Mouse (Mus musculus) MEL (cell line): ENCODE results near the gene Vmn2r89. TPM values are rescaled to one million over a fixed set of nuclear protein-coding genes. Genes with fewer than 3 reads are reported as not detected.

Source experiments
- DNase-seq: peaks from one replicate; pipeline ENCODE4 v3.0.0; 2011; ENCODE audit warnings: low read depth, low spot score
- H3K27ac ChIP-seq: 2 replicates; pipeline ENCODE4 v1.5.1; 2012; ENCODE audit warnings: low read depth, mild to moderate bottlenecking, control low read depth, low read length, moderate library complexity; ENCODE audit not compliant: control insufficient read depth
- H3K27me3 ChIP-seq, 2 experiments: fragments of 150-350 bp in 1 of 2; sonication (generic) in 1 of 2; 2 replicates each; pipeline ENCODE4 v1.6.1; 2012; ENCODE audit warnings: low read length in 2 of 2, mild to moderate bottlenecking in 2 of 2, improper control_type of control experiment in 1 of 2, moderate library complexity in 1 of 2; ENCODE audit not compliant: insufficient read depth in 2 of 2, control insufficient read depth in 1 of 2
- H3K36me3 ChIP-seq, 2 experiments: 2 replicates each; pipeline ENCODE4 v1.6.1; 2012 to 2014; ENCODE audit warnings: low read length in 2 of 2, improper control_type of control experiment in 1 of 2, inconsistent platforms in 1 of 2, mild to moderate bottlenecking in 1 of 2; ENCODE audit not compliant: insufficient read depth in 2 of 2, control insufficient read depth in 1 of 2
- H3K4me1 ChIP-seq, 2 experiments: fragments of 150-350 bp in 1 of 2; sonication (generic) in 1 of 2; 2 replicates each; pipeline ENCODE4 v1.6.1; 2012; ENCODE audit warnings: low read length in 2 of 2, improper control_type of control experiment in 1 of 2, mild to moderate bottlenecking in 1 of 2; ENCODE audit not compliant: insufficient read depth in 2 of 2, control insufficient read depth in 1 of 2
- H3K4me3 ChIP-seq, 2 experiments: fragments of 150-350 bp in 1 of 2; sonication (generic) in 1 of 2; 2 replicates each; pipeline ENCODE4 v1.5.1; 2012; ENCODE audit warnings: low read depth in 2 of 2, low read length in 2 of 2, mild to moderate bottlenecking in 2 of 2, moderate library complexity in 2 of 2, control low read depth in 1 of 2, improper control_type of control experiment in 1 of 2; ENCODE audit not compliant: control insufficient read depth in 1 of 2, insufficient read depth in 1 of 2
- H3K79me2 ChIP-seq: 2 replicates; pipeline ENCODE4 v1.6.1; 2012; ENCODE audit warnings: mild to moderate bottlenecking, low read length, moderate library complexity; ENCODE audit not compliant: control insufficient read depth, poor library complexity, insufficient read depth
- H3K9ac ChIP-seq: 2 replicates; pipeline ENCODE4 v1.6.1; 2012; ENCODE audit warnings: low read depth, mild to moderate bottlenecking, control low read depth, low read length, moderate library complexity; ENCODE audit not compliant: control insufficient read depth, poor library complexity, severe bottlenecking
- H3K9me3 ChIP-seq: fragments of 150-350 bp; sonication (generic); replicated peaks from 2 replicates; pipeline ENCODE4 v1.6.1; 2012; ENCODE audit warnings: mild to moderate bottlenecking, low read length, improper control_type of control experiment, moderate library complexity; ENCODE audit not compliant: insufficient read depth
- BHLHE40 ChIP-seq: IDR thresholded peaks from 2 replicates; pipeline ENCODE4 v1.6.1; 2012; ENCODE audit warnings: low read depth, mild to moderate bottlenecking, inconsistent platforms, low read length, improper control_type of control experiment, borderline replicate concordance
- CHD1 ChIP-seq: IDR thresholded peaks from 2 replicates; pipeline ENCODE4 v1.6.1; 2012; ENCODE audit warnings: low read depth, mild to moderate bottlenecking, inconsistent platforms, low read length, improper control_type of control experiment
- CHD2 ChIP-seq: IDR thresholded peaks from 2 replicates; pipeline ENCODE4 v1.6.1; 2011; ENCODE audit warnings: low read length, improper control_type of control experiment
- ETS1 ChIP-seq: IDR thresholded peaks from 2 replicates; pipeline ENCODE4 v1.6.1; 2012; ENCODE audit warnings: low read depth, mild to moderate bottlenecking, inconsistent platforms, low read length, improper control_type of control experiment, moderate library complexity
- GATA1 ChIP-seq: IDR thresholded peaks from 2 replicates; pipeline ENCODE4 v1.6.1; 2011; ENCODE audit warnings: low read depth, low read length, improper control_type of control experiment
- KAT2A ChIP-seq: conservative IDR thresholded peaks from 2 replicates; pipeline ENCODE4 v1.6.1; 2012; ENCODE audit warnings: low read depth, low read length, improper control_type of control experiment, inconsistent platforms
- MYC ChIP-seq: IDR thresholded peaks from 2 replicates; pipeline ENCODE4 v1.6.1; 2011; ENCODE audit warnings: low read depth, mild to moderate bottlenecking, low read length, improper control_type of control experiment, moderate library complexity
- NRF1 ChIP-seq: IDR thresholded peaks from 2 replicates; pipeline ENCODE4 v1.6.1; 2014; ENCODE audit warnings: low read depth, mild to moderate bottlenecking, inconsistent platforms, low read length, improper control_type of control experiment, moderate library complexity; ENCODE audit not compliant: poor library complexity, insufficient read depth, severe bottlenecking
- POLR2A ChIP-seq, 2 experiments: IDR thresholded peaks; 2 replicates each; pipeline ENCODE4 v1.6.1; 2011 to 2012; ENCODE audit warnings: low read length in 2 of 2, mild to moderate bottlenecking in 2 of 2, control low read depth in 1 of 2, improper control_type of control experiment in 1 of 2, low read depth in 1 of 2, moderate library complexity in 1 of 2; ENCODE audit not compliant: control insufficient read depth in 1 of 2, insufficient read depth in 1 of 2, poor library complexity in 1 of 2
- SIN3A ChIP-seq: IDR thresholded peaks from 2 replicates; pipeline ENCODE4 v1.6.1; 2012; ENCODE audit warnings: low read length, improper control_type of control experiment, inconsistent platforms
- TBP ChIP-seq: IDR thresholded peaks from 2 replicates; pipeline ENCODE4 v1.8.0; 2011; ENCODE audit warnings: low read depth, low read length, improper control_type of control experiment
- USF1 ChIP-seq: IDR thresholded peaks from 2 replicates; pipeline ENCODE4 v1.6.1; 2014; ENCODE audit warnings: low read depth, mild to moderate bottlenecking, inconsistent platforms, low read length, improper control_type of control experiment, moderate library complexity
- ZNF384 ChIP-seq: IDR thresholded peaks from 2 replicates; pipeline ENCODE4 v1.6.1; 2012; ENCODE audit warnings: low read depth, mild to moderate bottlenecking, inconsistent platforms, low read length, improper control_type of control experiment
- polyA plus RNA-seq, 2 experiments: library from polyadenylated mRNA; stranded (reverse) in 1 of 2; unstranded in 1 of 2; fragments of >175 nt in 1 of 2; fragments of >200 nt in 1 of 2; gene quantifications; 2 replicates each; pipeline versions ENCODE4 v1.2.1 to v1.2.4; 2012; ENCODE audit warnings: low replicate concordance in 2 of 2, low read depth in 1 of 2; ENCODE audit not compliant: insufficient read length in 2 of 2, insufficient read depth in 1 of 2, missing spikeins in 1 of 2
- total RNA-seq: library from RNA; depleted of rRNA; stranded (reverse); fragments of 300-350 nt; gene quantifications from 2 replicates; pipeline ENCODE4 v1.2.3, GENCODE M21; 2012

Gene Vmn2r89
- total and polyA plus RNA-seq, 3 experiments = not detected

DNA sequence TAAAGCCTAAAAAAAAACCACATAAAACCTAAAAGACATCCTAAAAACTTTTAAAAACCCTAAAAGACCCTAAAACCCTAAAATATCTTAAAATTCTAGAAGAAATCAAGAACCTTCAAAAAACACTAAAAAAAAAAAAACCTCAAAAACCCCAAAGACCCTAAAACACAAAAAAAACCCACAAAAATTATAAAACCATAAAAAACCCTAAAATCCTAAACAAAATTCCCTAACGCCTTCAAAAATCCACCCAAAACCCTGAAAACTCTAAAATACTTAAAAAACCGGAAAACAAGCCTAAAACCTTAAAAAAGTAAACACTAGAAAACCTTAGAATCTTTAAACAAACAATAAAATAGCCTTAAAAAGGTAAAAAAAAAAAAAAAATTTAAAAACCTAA, 46.3 kb downstream of the Vmn2r89 start:
- peak; percentile 6 for DNase-seq
- Histone ChIP-seq H3K9ac (no peak overlapping the region), H3K27me3 (peaks cover 0 to 4% of the 10 kb centered on the region in 2 experiments; a peak in 1 of 4 replicates), H3K79me2 (no peaks in the 10 kb centered on the region), H3K4me1 (no peaks in the 10 kb centered on the region), H3K4me3 (no peak overlapping the region), H3K36me3 (no peaks in the 10 kb centered on the region), H3K27ac (no peak overlapping the region), H3K9me3 (no peaks in the 10 kb centered on the region)
- TF ChIP-seq CHD1 (no peak), ZNF384 (peak; percentile 22; the same call in 1 of the 2 replicates), GATA1 (no peak)

DNA sequence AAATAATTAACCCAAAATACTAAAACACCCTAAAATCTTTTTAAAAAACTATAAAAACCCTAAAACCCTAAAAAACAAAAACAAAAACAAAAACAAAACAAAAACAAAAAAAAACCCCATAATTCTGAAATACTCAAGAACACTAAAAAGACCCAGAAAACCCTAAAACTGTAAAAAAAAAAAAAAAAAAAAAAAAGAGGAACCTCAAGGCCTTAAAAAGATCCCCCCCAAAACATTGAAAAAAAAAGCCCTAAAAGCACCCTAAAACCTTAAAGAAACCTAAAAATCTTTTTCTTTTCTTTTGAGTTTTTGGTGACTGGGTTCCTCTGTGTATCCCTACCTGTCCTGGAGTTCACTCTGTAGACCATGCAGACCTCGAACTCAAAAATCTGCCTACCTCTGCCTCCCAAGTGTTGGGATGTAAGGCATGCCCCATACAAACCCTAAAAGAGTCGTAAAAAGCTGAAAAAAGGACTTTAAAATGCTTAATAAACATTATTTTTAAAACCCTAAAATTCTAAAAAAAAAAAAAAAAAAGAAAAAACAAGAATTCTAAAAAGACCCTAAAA, 48.1 kb downstream of the Vmn2r89 start:
- H3K27me3 ChIP-seq = peaks cover 0 to 4% of the 10 kb centered on the region in 2 experiments; a peak in 1 of 4 replicates
- TF ChIP-seq ZNF384 (peak; percentile 61), MYC (no peak)
- H3K9ac ChIP-seq = no peak overlapping the region
- H3K9me3 ChIP-seq = no peaks in the 10 kb centered on the region
- no peaks in the 10 kb centered on the region for H3K79me2 ChIP-seq
- H3K27ac ChIP-seq = no peak overlapping the region
- H3K36me3 ChIP-seq = no peaks in the 10 kb centered on the region
- no peaks in the 10 kb centered on the region for H3K4me1 ChIP-seq
- no peak overlapping the region for H3K4me3 ChIP-seq
- DNase-seq = peak; percentile 13

DNA sequence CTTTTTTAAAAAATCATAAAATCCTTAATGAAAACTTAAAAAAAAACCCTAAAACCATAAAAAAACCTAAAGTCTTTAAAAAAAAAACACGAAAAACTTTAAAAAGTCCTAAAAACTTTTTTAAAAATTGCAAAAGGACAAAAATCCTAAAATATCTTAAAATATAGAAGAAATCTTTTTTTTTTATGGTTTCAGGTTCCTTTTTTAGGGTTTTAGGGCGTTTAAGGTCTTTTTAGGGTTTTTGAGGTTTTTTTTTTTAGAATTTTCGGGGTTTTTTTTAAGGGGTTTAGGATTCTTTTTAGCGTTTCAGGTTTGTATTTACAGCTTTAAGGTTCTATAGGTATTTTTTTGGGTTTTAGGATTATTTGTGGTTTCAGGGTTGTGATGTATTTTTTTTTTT, 48.8 kb downstream of the Vmn2r89 start:
- H3K4me1 ChIP-seq = no peaks in the 10 kb centered on the region
- no peak for DNase-seq
- H3K36me3 ChIP-seq = no peaks in the 10 kb centered on the region
- no peaks in the 10 kb centered on the region for H3K9me3 ChIP-seq
- TF ChIP-seq ETS1 = no peak
- no peak for TF ChIP-seq SIN3A
- no peak for TF ChIP-seq POLR2A (IDR thresholded peaks at IDR 0.05; ENCODE audit: control insufficient read depth in 1 of 2, insufficient read depth in 1 of 2, low read depth in 1 of 2, low read length in 2 of 2, poor library complexity in 1 of 2)
- no peak for TF ChIP-seq CHD2
- TF ChIP-seq USF1 = no peak
- no peak for TF ChIP-seq NRF1
- TF ChIP-seq CHD1 = no peak
- TF ChIP-seq TBP = no peak
- TF ChIP-seq KAT2A = no peak
- TF ChIP-seq BHLHE40 = no peak
- no peak for TF ChIP-seq GATA1
- TF ChIP-seq ZNF384 = no peak
- no peak overlapping the region for H3K9ac ChIP-seq
- no peaks in the 10 kb centered on the region for H3K79me2 ChIP-seq
- H3K27me3 ChIP-seq = no peaks in the 10 kb centered on the region; a peak in 1 of 4 replicates
- no peak overlapping the region for H3K27ac ChIP-seq
- no peak overlapping the region for H3K4me3 ChIP-seq
